Mouse (Mus musculus) spleen, adult 2 months (tissue): ENCODE measurements around the gene Ifng. TPM values are rescaled to one million over a fixed set of nuclear protein-coding genes. Genes with fewer than 3 reads are reported as not detected.
"Not testable (repeated sequence)": the region's sequence is repeated elsewhere in the genome, so short reads cannot be mapped to it uniquely, and the experiment has no call there.

Experiments
- DNase-seq, 2 experiments: peaks; one replicate each; pipeline versions ENCODE4 v3.0.0 to v3.0.0-alpha.2; 2012 to 2021; ENCODE audit warnings: low spot score in 2 of 2, low read depth in 1 of 2
- H3K27ac ChIP-seq: fragments of 200-500 bp; 2 replicates; pipeline ENCODE4 v1.5.1; 2012; ENCODE audit warnings: low read length, inconsistent platforms; ENCODE audit not compliant: insufficient read depth
- H3K27me3 ChIP-seq: fragments of 200-500 bp; 2 replicates; pipeline ENCODE4 v1.6.1; 2012; ENCODE audit warnings: mild to moderate bottlenecking, moderate library complexity, low read length, inconsistent platforms; ENCODE audit not compliant: control insufficient read depth, insufficient read depth
- H3K36me3 ChIP-seq: fragments of 200-500 bp; 2 replicates; pipeline ENCODE4 v1.6.1; 2012; ENCODE audit warnings: mild to moderate bottlenecking, low read length, inconsistent platforms; ENCODE audit not compliant: control insufficient read depth, insufficient read depth
- H3K4me1 ChIP-seq: fragments of 200-500 bp; 2 replicates; pipeline ENCODE4 v1.6.1; 2011; ENCODE audit warnings: inconsistent platforms; ENCODE audit not compliant: control insufficient read depth, insufficient read depth, insufficient read length
- H3K4me3 ChIP-seq: fragments of 200-500 bp; 2 replicates; pipeline ENCODE4 v1.5.1; 2011; ENCODE audit warnings: mild to moderate bottlenecking, inconsistent platforms; ENCODE audit not compliant: insufficient read depth, insufficient read length; ENCODE audit errors: extremely low read depth
- CTCF ChIP-seq: fragments of 200-500 bp; IDR thresholded peaks from 2 replicates; pipeline ENCODE4 v1.5.1; 2011; ENCODE audit warnings: mild to moderate bottlenecking, inconsistent platforms; ENCODE audit not compliant: insufficient read depth, insufficient read length, insufficient replicate concordance; ENCODE audit errors: extremely low read depth
- POLR2A ChIP-seq: fragments of 200-500 bp; IDR thresholded peaks from 2 replicates; pipeline ENCODE4 v1.6.1; 2011; ENCODE audit warnings: low read depth, low read length, inconsistent platforms
- WGBS: fragments of 180-500 bp; shearing (Covaris S2); methylation state at CpG from one replicate; pipeline ENCODE4 v1.1.7; 2018; 5-methylcytosine and 5-hydroxymethylcytosine counted together
- polyA plus RNA-seq: library from polyadenylated mRNA; depleted of rRNA; stranded (reverse); fragments of >200 nt; gene quantifications from 2 replicates; pipeline ENCODE4 v1.2.3, GENCODE M21; 2012

Gene Ifng
- polyA plus RNA-seq, 1 experiment = 0.33 TPM

GRCm38 (mm10) chr10:118458729-118459128 is 17.9 kb downstream of the Ifng start:
- no peak for TF ChIP-seq CTCF
- TF ChIP-seq POLR2A = no peak
- DNase-seq = no peak
- Histone ChIP-seq H3K4me1 (no peaks in the 10 kb centered on the region; the same call in 1 of the 2 replicates), H3K27me3 (no peaks in the 10 kb centered on the region), H3K4me3 (no peak overlapping the region), H3K27ac (no peak overlapping the region), H3K36me3 (no peaks in the 10 kb centered on the region)
- WGBS = 73% methylated on average over 4 of the region's 4 CpGs

- 73% methylated on average over 6 of the region's 6 CpGs for WGBS
- Histone ChIP-seq H3K4me3 (no peak overlapping the region), H3K27ac (no peak overlapping the region), H3K27me3 (no peaks in the 10 kb centered on the region), H3K36me3 (no peaks in the 10 kb centered on the region), H3K4me1 (peaks cover 2% of the 10 kb centered on the region; the same call in 1 of the 2 replicates)
- DNase-seq = no peak
- TF ChIP-seq POLR2A (no peak), CTCF (no peak)
Observed at GRCm38 (mm10) chr10:118461126-118461767, 20.4 kb downstream of the Ifng start.

GRCm38 (mm10) chr10:118466481-118466880 is 25.6 kb downstream of the Ifng start:
- Histone ChIP-seq H3K27ac (peak overlapping the region; percentile 62), H3K4me1 (peaks cover 28% of the 10 kb centered on the region), H3K36me3 (no peaks in the 10 kb centered on the region), H3K4me3 (no peak overlapping the region), H3K27me3 (no peaks in the 10 kb centered on the region)
- no peak for DNase-seq
- 30% methylated on average over 6 of the region's 6 CpGs for WGBS
- TF ChIP-seq CTCF (no peak), POLR2A (no peak)

- no peak for TF ChIP-seq CTCF
- TF ChIP-seq POLR2A = no peak
- Histone ChIP-seq H3K27me3 (no peaks in the 10 kb centered on the region), H3K4me3 (no peak overlapping the region), H3K36me3 (no peaks in the 10 kb centered on the region), H3K4me1 (peaks cover 30% of the 10 kb centered on the region), H3K27ac (peak overlapping the region; percentile 72)
- peak; percentile 40 to 41 for DNase-seq
- 15% methylated on average over 3 of the region's 3 CpGs for WGBS
Observed at GRCm38 (mm10) chr10:118469047-118469446, 28.2 kb downstream of the Ifng start.

- Histone ChIP-seq H3K27me3 (no peaks in the 10 kb centered on the region), H3K27ac (peak overlapping the region; percentile 55; the same call in 1 of the 2 replicates), H3K4me3 (no peak overlapping the region), H3K4me1 (peaks cover 30% of the 10 kb centered on the region), H3K36me3 (no peaks in the 10 kb centered on the region)
- DNase-seq = no peak
- no peak for TF ChIP-seq POLR2A
- no peak for TF ChIP-seq CTCF
- WGBS = 24% methylated on average over 13 of the region's 13 CpGs
Observed at GRCm38 (mm10) chr10:118470296-118470957, 29.6 kb downstream of the Ifng start.

GRCm38 (mm10) chr10:118472846-118473245 is 32.0 kb downstream of the Ifng start:
- not testable (repeated sequence) for DNase-seq, H3K27me3 ChIP-seq, H3K36me3 ChIP-seq, H3K4me3 ChIP-seq, H3K27ac ChIP-seq
- H3K4me1 ChIP-seq = peaks cover 26% of the 10 kb centered on the region
- 24% methylated on average over 1 of the region's 1 CpGs for WGBS

GRCm38 (mm10) chr10:118476696-118477095 is 35.9 kb downstream of the Ifng start:
- 84% methylated on average over 2 of the region's 2 CpGs for WGBS

More at GRCm38 (mm10) chr10:118476696-118477095, 35.9 kb downstream of the Ifng start:
- Histone ChIP-seq H3K27ac (peak overlapping the region; percentile 5; the same call in 1 of the 2 replicates), H3K36me3 (no peaks in the 10 kb centered on the region), H3K4me1 (peaks cover 15% of the 10 kb centered on the region), H3K27me3 (no peaks in the 10 kb centered on the region), H3K4me3 (no peak overlapping the region)
- no peak for TF ChIP-seq POLR2A
- no peak for TF ChIP-seq CTCF
- DNase-seq = no peak
